Mouse (Mus musculus): ENCODE results near the gene Sgk2. TPM values are rescaled to one million over a fixed set of nuclear protein-coding genes. Genes with fewer than 3 reads are reported as not detected.
"Not testable (repeated sequence)": the region's sequence is repeated elsewhere in the genome, so short reads cannot be mapped to it uniquely, and the experiment has no call there.

The Sgk2 gene
- polyA plus RNA-seq, 1 experiment from 2014 or later = 5.8 TPM

GRCm38 (mm10) chr2:163049116-163049515, 62.0 kb downstream of the Sgk2 start:
- no peak overlapping the region for H3K4me3 ChIP-seq (ENCODE audit: low read depth, low read length)
- H3K9me3 ChIP-seq (replicated peaks; ENCODE audit: control insufficient read depth, low read length) = no peaks in the 10 kb centered on the region
- no peak for ATAC-seq (ENCODE audit: low read depth)
- H3K27me3 ChIP-seq (ENCODE audit: control insufficient read depth, insufficient read depth, low read depth, low read length) = no peaks in the 10 kb centered on the region
- H3K4me1 ChIP-seq (ENCODE audit: control insufficient read depth, low read depth, low read length) = peaks cover 6% of the 10 kb centered on the region
- peaks cover 15% of the 10 kb centered on the region for H3K36me3 ChIP-seq (ENCODE audit: control insufficient read depth, insufficient read depth)
- no peak overlapping the region for H3K4me2 ChIP-seq (ENCODE audit: low read depth, low read length)
- no peak overlapping the region for H3K9ac ChIP-seq (ENCODE audit: low read depth, low read length)
- H3K27ac ChIP-seq (ENCODE audit: low read length) = no peak overlapping the region
- 73% methylated on average over 2 of the region's 2 CpGs for WGBS (ENCODE audit: insufficient replicate concordance)

GRCm38 (mm10) chr2:163051691-163052090, 64.6 kb downstream of the Sgk2 start:
- H3K4me3 ChIP-seq (ENCODE audit: low read depth, low read length) = no peak overlapping the region
- H3K4me1 ChIP-seq (ENCODE audit: control insufficient read depth, low read depth, low read length) = peaks cover 24% of the 10 kb centered on the region
- no peak overlapping the region for H3K27ac ChIP-seq (ENCODE audit: low read length)
- H3K9me3 ChIP-seq (replicated peaks; ENCODE audit: control insufficient read depth, low read length) = no peaks in the 10 kb centered on the region
- no peak overlapping the region for H3K4me2 ChIP-seq (ENCODE audit: low read depth, low read length)
- no peak for ATAC-seq (ENCODE audit: low read depth)
- H3K36me3 ChIP-seq (ENCODE audit: control insufficient read depth, insufficient read depth) = peaks cover 3% of the 10 kb centered on the region; the same call in 1 of the 2 replicates
- no peak overlapping the region for H3K9ac ChIP-seq (ENCODE audit: low read depth, low read length)
- WGBS (ENCODE audit: insufficient replicate concordance) = 73% methylated on average over 1 of the region's 1 CpGs
- H3K27me3 ChIP-seq (ENCODE audit: control insufficient read depth, insufficient read depth, low read depth, low read length) = no peaks in the 10 kb centered on the region

GRCm38 (mm10) chr2:163052101-163052500, 65.0 kb downstream of the Sgk2 start:
- H3K9ac ChIP-seq (ENCODE audit: low read depth, low read length) = no peak overlapping the region
- ATAC-seq (ENCODE audit: low read depth) = no peak
- H3K27me3 ChIP-seq (ENCODE audit: control insufficient read depth, insufficient read depth, low read depth, low read length) = no peaks in the 10 kb centered on the region
- H3K9me3 ChIP-seq (replicated peaks; ENCODE audit: control insufficient read depth, low read length) = no peaks in the 10 kb centered on the region
- H3K4me2 ChIP-seq (ENCODE audit: low read depth, low read length) = no peak overlapping the region
- no peak overlapping the region for H3K4me3 ChIP-seq (ENCODE audit: low read depth, low read length)
- H3K27ac ChIP-seq (ENCODE audit: low read length) = no peak overlapping the region
- peaks cover 28% of the 10 kb centered on the region for H3K4me1 ChIP-seq (ENCODE audit: control insufficient read depth, low read depth, low read length)
- H3K36me3 ChIP-seq (ENCODE audit: control insufficient read depth, insufficient read depth) = peaks cover 1% of the 10 kb centered on the region; the same call in 1 of the 2 replicates
- WGBS (ENCODE audit: insufficient replicate concordance) = 64% methylated on average over 4 of the region's 4 CpGs

- H3K36me3 ChIP-seq (ENCODE audit: control insufficient read depth, insufficient read depth) = no peaks in the 10 kb centered on the region; the same call in 1 of the 2 replicates
- no peaks in the 10 kb centered on the region for H3K27me3 ChIP-seq (ENCODE audit: control insufficient read depth, insufficient read depth, low read depth, low read length)
- no peak overlapping the region for H3K9ac ChIP-seq (ENCODE audit: low read depth, low read length)
- no peak overlapping the region for H3K4me2 ChIP-seq (ENCODE audit: low read depth, low read length)
- H3K4me3 ChIP-seq (ENCODE audit: low read depth, low read length) = no peak overlapping the region
- no peaks in the 10 kb centered on the region for H3K9me3 ChIP-seq (replicated peaks; ENCODE audit: control insufficient read depth, low read length)
- peaks cover 33% of the 10 kb centered on the region for H3K4me1 ChIP-seq (ENCODE audit: control insufficient read depth, low read depth, low read length)
- no peak overlapping the region for H3K27ac ChIP-seq (ENCODE audit: low read length)
- 70% methylated on average over 4 of the region's 4 CpGs for WGBS (ENCODE audit: insufficient replicate concordance)
- ATAC-seq (ENCODE audit: low read depth) = no peak
These were observed 65.7 kb downstream of the Sgk2 start for GRCm38 (mm10) chr2:163052826-163053225.

- no peaks in the 10 kb centered on the region for H3K36me3 ChIP-seq (ENCODE audit: control insufficient read depth, insufficient read depth)
- peak within 1 kb of the TSS; percentile 95 for H3K4me3 ChIP-seq (ENCODE audit: low read depth, low read length)
- peak within 1 kb of the TSS; percentile 98 for H3K4me2 ChIP-seq (ENCODE audit: low read depth, low read length)
- H3K9ac ChIP-seq (ENCODE audit: low read depth, low read length) = peak within 1 kb of the TSS; percentile 89
- H3K27ac ChIP-seq (ENCODE audit: low read length) = peak within 1 kb of the TSS; percentile 81
- H3K27me3 ChIP-seq (ENCODE audit: control insufficient read depth, insufficient read depth, low read depth, low read length) = no peaks in the 10 kb centered on the region
- H3K4me1 ChIP-seq (ENCODE audit: control insufficient read depth, low read depth, low read length) = peaks cover 42% of the 10 kb centered on the region
- under 1% methylated on average over 48 of the region's 48 CpGs for WGBS (ENCODE audit: insufficient replicate concordance)
- no peaks in the 10 kb centered on the region for H3K9me3 ChIP-seq (replicated peaks; ENCODE audit: control insufficient read depth, low read length)
- ATAC-seq (ENCODE audit: low read depth) = peak; percentile 98
These were observed 67.3 kb downstream of the Sgk2 start, which contains the start of gene Mybl2 for GRCm38 (mm10) chr2:163054335-163054840. TSS of gene Mybl2 (plus strand) at chr2:163054687.

GRCm38 (mm10) chr2:163054891-163055494, 67.9 kb downstream of the Sgk2 start:
- H3K36me3 ChIP-seq (ENCODE audit: control insufficient read depth, insufficient read depth) = peaks cover 2% of the 10 kb centered on the region; the same call in 1 of the 2 replicates
- under 1% methylated on average over 37 of the region's 38 CpGs for WGBS (ENCODE audit: insufficient replicate concordance)
- H3K9ac ChIP-seq (ENCODE audit: low read depth, low read length) = peak overlapping the region; percentile 89
- no peaks in the 10 kb centered on the region for H3K27me3 ChIP-seq (ENCODE audit: control insufficient read depth, insufficient read depth, low read depth, low read length)
- peak overlapping the region; percentile 95 for H3K4me3 ChIP-seq (ENCODE audit: low read depth, low read length)
- H3K9me3 ChIP-seq (replicated peaks; ENCODE audit: control insufficient read depth, low read length) = no peaks in the 10 kb centered on the region
- peak; percentile 51 for ATAC-seq (ENCODE audit: low read depth)
- peak overlapping the region; percentile 98 for H3K4me2 ChIP-seq (ENCODE audit: low read depth, low read length)
- peaks cover 48% of the 10 kb centered on the region for H3K4me1 ChIP-seq (ENCODE audit: control insufficient read depth, low read depth, low read length)
- peak overlapping the region; percentile 81 for H3K27ac ChIP-seq (ENCODE audit: low read length)

GRCm38 (mm10) chr2:163055715-163056114, 68.6 kb downstream of the Sgk2 start:
- Histone ChIP-seq H3K4me3 (ENCODE audit: low read depth, low read length) (peak overlapping the region; percentile 95), H3K9me3 (replicated peaks; ENCODE audit: control insufficient read depth, low read length) (no peaks in the 10 kb centered on the region), H3K27ac (ENCODE audit: low read length) (peak overlapping the region; percentile 81; the same call in 1 of the 2 replicates), H3K27me3 (ENCODE audit: control insufficient read depth, insufficient read depth, low read depth, low read length) (no peaks in the 10 kb centered on the region), H3K4me2 (ENCODE audit: low read depth, low read length) (peak overlapping the region; percentile 98), H3K4me1 (ENCODE audit: control insufficient read depth, low read depth, low read length) (peaks cover 51% of the 10 kb centered on the region), H3K36me3 (ENCODE audit: control insufficient read depth, insufficient read depth) (peaks cover 2% of the 10 kb centered on the region; the same call in 1 of the 2 replicates), H3K9ac (ENCODE audit: low read depth, low read length) (peak overlapping the region; percentile 89)
- 23% methylated on average over 5 of the region's 5 CpGs for WGBS (ENCODE audit: insufficient replicate concordance)
- ATAC-seq (ENCODE audit: low read depth) = no peak

- Histone ChIP-seq H3K27me3 (ENCODE audit: control insufficient read depth, insufficient read depth, low read depth, low read length) (no peaks in the 10 kb centered on the region), H3K9me3 (replicated peaks; ENCODE audit: control insufficient read depth, low read length) (no peaks in the 10 kb centered on the region), H3K4me2 (ENCODE audit: low read depth, low read length) (peak overlapping the region; percentile 98), H3K4me1 (ENCODE audit: control insufficient read depth, low read depth, low read length) (peaks cover 54% of the 10 kb centered on the region), H3K4me3 (ENCODE audit: low read depth, low read length) (peak overlapping the region; percentile 95), H3K9ac (ENCODE audit: low read depth, low read length) (no peak overlapping the region), H3K27ac (ENCODE audit: low read length) (peak overlapping the region; percentile 45; the same call in 1 of the 2 replicates), H3K36me3 (ENCODE audit: control insufficient read depth, insufficient read depth) (peaks cover 2% of the 10 kb centered on the region; the same call in 1 of the 2 replicates)
- WGBS (ENCODE audit: insufficient replicate concordance) = 77% methylated on average over 9 of the region's 9 CpGs
- no peak for ATAC-seq (ENCODE audit: low read depth)
These were observed 69.5 kb downstream of the Sgk2 start for GRCm38 (mm10) chr2:163056584-163056983.

- not testable (repeated sequence) for H3K4me2 ChIP-seq (ENCODE audit: low read depth, low read length); ATAC-seq (ENCODE audit: low read depth); H3K9ac ChIP-seq (ENCODE audit: low read depth, low read length); H3K9me3 ChIP-seq (replicated peaks; ENCODE audit: control insufficient read depth, low read length); H3K4me3 ChIP-seq (ENCODE audit: low read depth, low read length); H3K27me3 ChIP-seq (ENCODE audit: control insufficient read depth, insufficient read depth, low read depth, low read length); H3K27ac ChIP-seq (ENCODE audit: low read length)
- 73% methylated on average over 7 of the region's 7 CpGs for WGBS (ENCODE audit: insufficient replicate concordance)
- Histone ChIP-seq H3K36me3 (ENCODE audit: control insufficient read depth, insufficient read depth) (peaks cover 21% of the 10 kb centered on the region), H3K4me1 (ENCODE audit: control insufficient read depth, low read depth, low read length) (peaks cover 50% of the 10 kb centered on the region)
These were observed 71.9 kb downstream of the Sgk2 start for GRCm38 (mm10) chr2:163058981-163059380.
